Mouse (Mus musculus): ENCODE data around the gene Tmprss11b. TPM values are rescaled to one million over a fixed set of nuclear protein-coding genes. Genes with fewer than 3 reads are reported as not detected.

Tmprss11b gene
- polyA plus RNA-seq, 1 experiment from 2014 or later: not detected

Other genes starting within 250 kb of the Tmprss11b start
- gene Tmprss11a, start 207.4 kb downstream of the Tmprss11b start, polyA plus RNA-seq (2016; fragmentation: Nextera tagmentation; extraction: Ambion mirVana): not detected in 2 replicates
- not detected in 2 replicates for gene Tmprss11g, start 157.8 kb downstream of the Tmprss11b start, polyA plus RNA-seq (2016; fragmentation: Nextera tagmentation; extraction: Ambion mirVana)
- gene Tmprss11f, start 43.9 kb downstream of the Tmprss11b start, polyA plus RNA-seq (2016; fragmentation: Nextera tagmentation; extraction: Ambion mirVana): 0.04 TPM in 1 of 2 replicates, not detected in the other
- gene Tmprss11e, start 69.5 kb upstream of the Tmprss11b start, polyA plus RNA-seq (2016; fragmentation: Nextera tagmentation; extraction: Ambion mirVana): not detected in 2 replicates
- 40.0 and 43.7 TPM in 2 replicates for gene Ythdc1, start 127.9 kb upstream of the Tmprss11b start, polyA plus RNA-seq (2016; fragmentation: Nextera tagmentation; extraction: Ambion mirVana)
- 0.06 TPM in 1 of 2 replicates, not detected in the other for gene Ugt2b34, start 230.6 kb upstream of the Tmprss11b start, polyA plus RNA-seq (2016; fragmentation: Nextera tagmentation; extraction: Ambion mirVana)

Measured in embryonic facial prominence, embryonic 10.5 days (tissue).